Mouse (Mus musculus) erythroid progenitor cell, adult 5-6 weeks (primary cell): ENCODE data around the gene Hoxa5. TPM values are rescaled to one million over a fixed set of nuclear protein-coding genes. Genes with fewer than 3 reads are reported as not detected.

Experiments used
- ATAC-seq: replicated peaks from 2 replicates; pipeline ENCODE4 v1.8.0; 2016; ENCODE audit warnings: moderate number of reproducible peaks, mild to moderate bottlenecking, moderate TSS enrichment, inconsistent platforms; ENCODE audit not compliant: poor library complexity, low FRiP score, severe bottlenecking
- total RNA-seq, 2 experiments: library from RNA; stranded (forward) in 1 of 2; stranded (reverse) in 1 of 2; fragments of 150-400 nt in 1 of 2; fragments of 186-747, 209-891 nt in 1 of 2; gene quantifications; 2 replicates each; pipeline versions ENCODE4 v1.2.3 to v1.2.4; 2015 to 2017; ENCODE audit warnings: low replicate concordance in 2 of 2

The Hoxa5 gene
- total RNA-seq, 2 experiments from 2014 or later, result not detected

GRCm38 (mm10) chr6:52203371-52204049, 877 bp downstream of the Hoxa5 start:
- ATAC-seq, result no peak

- no peak for ATAC-seq
Observed at GRCm38 (mm10) chr6:52203121-52203370, 1.3 kb downstream of the Hoxa5 start.

GRCm38 (mm10) chr6:52202362-52203120, 1.8 kb downstream of the Hoxa5 start:
- ATAC-seq, result no peak

- no peak for ATAC-seq
Observed at GRCm38 (mm10) chr6:52201269-52201668, 3.1 kb downstream of the Hoxa5 start.

GRCm38 (mm10) chr6:52200751-52201250, 3.6 kb downstream of the Hoxa5 start:
- no peak for ATAC-seq

GRCm38 (mm10) chr6:52200073-52200750, 4.2 kb downstream of the Hoxa5 start:
- ATAC-seq, result no peak

GRCm38 (mm10) chr6:52197271-52197670, 7.1 kb downstream of the Hoxa5 start:
- ATAC-seq, result no peak

GRCm38 (mm10) chr6:52196811-52197210, 7.6 kb downstream of the Hoxa5 start:
- no peak for ATAC-seq

GRCm38 (mm10) chr6:52194690-52195089, 9.7 kb downstream of the Hoxa5 start:
- ATAC-seq, result no peak

- ATAC-seq, result peak; percentile 54; the same call in 1 of the 2 replicates
Observed at GRCm38 (mm10) chr6:52191860-52192550, 12.4 kb downstream of the Hoxa5 start.

- ATAC-seq, result no peak
Observed at GRCm38 (mm10) chr6:52190906-52191810, 13.2 kb downstream of the Hoxa5 start, which contains the start of gene Hoxa4. Hoxa4 (minus strand) TSS chr6:52191753.

GRCm38 (mm10) chr6:52190410-52190809, 14.0 kb downstream of the Hoxa5 start:
- no peak for ATAC-seq

GRCm38 (mm10) chr6:52189909-52190308, 14.5 kb downstream of the Hoxa5 start:
- no peak for ATAC-seq

- no peak for ATAC-seq
Observed at GRCm38 (mm10) chr6:52189172-52189591, 15.2 kb downstream of the Hoxa5 start.

GRCm38 (mm10) chr6:52186500-52186899, 17.9 kb downstream of the Hoxa5 start:
- ATAC-seq, result no peak

- ATAC-seq, result no peak
Observed at GRCm38 (mm10) chr6:52185834-52186233, 18.6 kb downstream of the Hoxa5 start.

- no peak for ATAC-seq
Observed at GRCm38 (mm10) chr6:52185222-52185621, 19.2 kb downstream of the Hoxa5 start.

GRCm38 (mm10) chr6:52184668-52185067, 19.7 kb downstream of the Hoxa5 start:
- no peak for ATAC-seq
